Mouse (Mus musculus): ENCODE results near the gene Fam57b. TPM values are rescaled to one million over a fixed set of nuclear protein-coding genes. Genes with fewer than 3 reads are reported as not detected.
A peak's percentile ranks its signal among the peaks of the same experiment; 100 is the strongest.

Fam57b gene
- polyA plus RNA-seq, 1 experiment: 130 TPM

- peak in 1 of 2 experiments; percentile 34 for DNase-seq (ENCODE audit: extremely low spot score in 1 of 2, low spot score in 1 of 2)
These were observed 25.3 kb downstream of the Fam57b start for GRCm38 (mm10) chr7:126822741-126823140.

DNA sequence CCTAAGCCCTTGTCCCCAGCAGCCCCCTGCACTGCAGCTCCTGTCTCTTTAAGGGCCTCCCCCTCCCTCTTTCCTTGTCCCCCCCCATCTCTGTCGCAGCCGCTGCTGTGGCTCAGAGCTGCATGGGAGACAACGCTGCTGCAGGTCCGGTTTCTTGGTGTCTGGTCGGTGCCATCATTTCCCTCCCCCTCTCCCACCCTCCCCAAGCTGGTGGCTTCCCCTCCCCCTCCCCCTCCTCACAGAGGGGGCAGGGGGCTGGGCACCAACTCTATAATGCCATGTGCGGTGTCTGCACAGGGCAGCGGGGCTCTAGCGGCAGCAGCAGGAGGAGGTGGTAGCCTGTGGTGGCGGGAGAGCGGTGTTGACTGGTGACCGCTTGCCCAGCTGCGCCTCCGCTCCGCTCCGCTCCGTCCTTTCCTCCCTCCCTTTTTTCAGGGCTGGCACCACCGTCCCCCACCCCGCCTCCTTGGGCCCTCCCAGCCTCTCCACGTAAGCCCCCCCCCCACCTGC is 25.8 kb downstream of the Fam57b start:
- peak in 1 of 2 experiments; percentile 33 for DNase-seq (ENCODE audit: extremely low spot score in 1 of 2, low spot score in 1 of 2)

GRCm38 (mm10) chr7:126823940-126824339 is 26.5 kb downstream of the Fam57b start:
- no peak for DNase-seq (ENCODE audit: extremely low spot score in 1 of 2, low spot score in 1 of 2)

DNA sequence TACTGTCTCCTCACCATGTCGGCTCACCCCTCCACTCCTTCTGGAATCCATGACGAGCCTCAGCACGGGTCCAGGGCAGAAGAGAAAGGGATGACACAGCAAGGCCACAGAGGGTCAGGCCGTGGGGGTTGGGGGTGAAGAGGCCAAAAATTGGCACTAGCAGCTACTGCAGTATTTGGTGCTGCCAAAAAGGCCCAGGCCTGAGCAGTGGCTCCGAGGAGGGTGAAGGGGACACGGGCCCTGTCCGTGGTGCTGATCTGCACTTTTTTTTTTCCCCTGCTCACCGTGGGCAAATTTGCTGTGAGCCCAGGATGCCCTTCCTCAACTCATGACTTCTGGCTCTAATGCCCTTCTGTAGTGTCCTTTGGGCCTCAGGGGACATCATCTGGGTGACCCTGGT is 27.9 kb downstream of the Fam57b start:
- no peak for DNase-seq (ENCODE audit: extremely low spot score in 1 of 2, low spot score in 1 of 2)

DNA sequence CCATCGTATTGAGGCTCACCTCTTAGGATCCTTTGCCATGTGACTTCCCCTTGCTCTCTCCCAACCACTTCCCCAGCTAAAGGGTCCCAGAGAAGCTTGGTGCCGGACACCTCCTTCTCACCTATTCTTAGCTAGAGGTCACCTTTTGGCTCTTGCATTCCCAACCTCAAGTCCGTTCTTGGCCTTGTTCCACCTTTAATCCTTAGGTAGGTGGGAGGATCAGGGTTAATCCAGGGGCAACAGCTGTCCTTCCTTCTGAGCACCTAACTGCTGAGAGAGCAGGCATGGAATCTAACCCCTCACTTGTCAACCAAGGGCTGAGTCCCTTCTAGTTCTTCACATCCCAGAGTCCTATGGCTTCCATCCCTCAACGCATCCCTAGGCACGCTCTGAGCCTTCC is 28.5 kb downstream of the Fam57b start:
- DNase-seq (ENCODE audit: extremely low spot score in 1 of 2, low spot score in 1 of 2): no peak

DNA sequence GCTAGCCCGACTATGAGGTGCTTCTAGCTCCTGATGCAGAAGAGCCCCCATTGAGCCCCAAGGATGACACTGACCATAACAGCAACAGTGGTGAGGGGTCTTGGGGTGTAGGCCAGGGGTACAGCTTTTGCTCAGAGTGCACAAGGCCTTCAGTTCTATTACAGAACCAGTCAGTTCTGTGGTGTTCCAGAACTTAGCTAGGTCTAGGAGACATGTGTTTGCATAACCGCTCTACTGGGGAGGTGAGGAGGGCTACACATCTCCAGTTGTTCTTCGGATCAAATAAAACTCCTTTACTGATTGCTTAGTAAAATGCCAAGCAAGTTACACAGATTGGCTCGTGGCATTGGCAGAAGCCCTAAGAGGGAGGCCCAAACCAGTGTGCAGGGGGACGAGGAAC is 34.1 kb downstream of the Fam57b start, which contains the start of gene 4930451I11Rik:
4930451I11Rik (minus strand) TSS at position 101 of the 400 bp plus-strand sequence.
- DNase-seq (ENCODE audit: extremely low spot score in 1 of 2, low spot score in 1 of 2): no peak

- peak in 1 of 2 experiments; percentile 91 for DNase-seq (ENCODE audit: extremely low spot score in 1 of 2, low spot score in 1 of 2)
These were observed 34.6 kb downstream of the Fam57b start for GRCm38 (mm10) chr7:126832036-126832598.

DNA sequence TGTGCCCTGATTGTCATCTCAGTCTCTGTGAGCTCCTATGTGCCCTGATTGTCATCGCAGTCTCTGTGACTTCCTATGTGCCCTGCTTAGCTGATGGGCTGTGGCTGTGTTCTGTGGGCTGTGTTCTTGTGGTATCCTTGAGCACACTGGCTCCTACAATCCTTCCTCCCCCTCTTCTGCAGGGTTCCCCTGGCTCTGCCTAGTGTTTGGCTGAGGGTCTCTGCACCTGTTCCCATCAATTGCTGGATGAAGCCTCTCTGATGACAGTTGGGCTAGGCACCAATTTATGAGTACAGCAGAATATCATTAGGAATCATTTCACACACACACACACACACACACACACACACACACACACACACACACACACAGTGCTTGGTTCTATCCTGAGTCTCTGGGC is 35.8 kb downstream of the Fam57b start:
- no peak for DNase-seq (ENCODE audit: extremely low spot score in 1 of 2, low spot score in 1 of 2)

GRCm38 (mm10) chr7:126843276-126843675 is 45.8 kb downstream of the Fam57b start:
- no peak for DNase-seq (ENCODE audit: extremely low spot score in 1 of 2, low spot score in 1 of 2)

- DNase-seq (ENCODE audit: extremely low spot score in 1 of 2, low spot score in 1 of 2): no peak
These were observed 48.0 kb downstream of the Fam57b start for GRCm38 (mm10) chr7:126845516-126845915.

GRCm38 (mm10) chr7:126847116-126847420 is 49.6 kb downstream of the Fam57b start, which contains the start of gene Doc2a:
Gene Doc2a, plus strand, starts transcription at chr7:126847416.
- no peak for DNase-seq (ENCODE audit: extremely low spot score in 1 of 2, low spot score in 1 of 2)

- no peak for DNase-seq (ENCODE audit: extremely low spot score in 1 of 2, low spot score in 1 of 2)
These were observed 50.2 kb downstream of the Fam57b start for GRCm38 (mm10) chr7:126847421-126848398.

DNA sequence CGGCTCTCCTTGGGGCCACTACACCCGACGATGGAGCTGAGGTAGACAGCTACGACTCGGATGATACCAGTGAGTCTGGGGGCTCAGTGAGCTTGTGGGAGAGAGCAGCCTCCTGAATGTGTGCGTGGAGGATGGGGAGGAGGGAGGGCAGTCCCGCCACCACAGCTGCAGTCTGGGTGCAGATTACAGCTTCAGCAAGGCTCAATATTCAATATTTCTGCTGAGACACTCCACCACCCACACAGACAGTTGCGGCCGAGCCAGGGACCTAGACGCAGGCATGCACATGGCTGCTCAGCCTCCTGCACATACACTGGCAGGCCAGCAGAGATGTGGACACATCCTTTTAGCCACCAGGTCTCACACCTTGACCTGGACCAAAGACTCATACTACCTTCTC is 51.3 kb downstream of the Fam57b start:
- DNase-seq (ENCODE audit: extremely low spot score in 1 of 2, low spot score in 1 of 2): peak in 1 of 2 experiments; percentile 66

DNA sequence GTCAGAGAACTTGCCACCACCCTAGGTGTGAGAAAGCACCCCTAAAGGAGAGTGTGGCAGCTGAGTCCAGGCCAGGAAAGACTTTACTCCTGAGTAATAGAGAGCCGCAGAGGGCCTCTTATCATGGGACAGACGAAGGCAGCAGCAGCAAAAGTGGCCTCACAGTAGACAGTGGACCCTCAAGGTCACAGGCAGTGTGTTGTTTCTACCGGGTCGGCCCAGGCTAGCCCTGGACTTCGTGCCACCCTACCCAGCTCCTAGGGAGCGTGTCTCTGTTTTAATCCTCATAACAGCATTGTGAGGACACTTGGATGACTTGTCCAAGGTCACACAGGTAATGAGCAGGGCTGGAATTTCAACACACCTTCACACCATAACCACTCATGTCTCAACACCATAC is 52.7 kb downstream of the Fam57b start:
- DNase-seq (ENCODE audit: extremely low spot score in 1 of 2, low spot score in 1 of 2): no peak

DNA sequence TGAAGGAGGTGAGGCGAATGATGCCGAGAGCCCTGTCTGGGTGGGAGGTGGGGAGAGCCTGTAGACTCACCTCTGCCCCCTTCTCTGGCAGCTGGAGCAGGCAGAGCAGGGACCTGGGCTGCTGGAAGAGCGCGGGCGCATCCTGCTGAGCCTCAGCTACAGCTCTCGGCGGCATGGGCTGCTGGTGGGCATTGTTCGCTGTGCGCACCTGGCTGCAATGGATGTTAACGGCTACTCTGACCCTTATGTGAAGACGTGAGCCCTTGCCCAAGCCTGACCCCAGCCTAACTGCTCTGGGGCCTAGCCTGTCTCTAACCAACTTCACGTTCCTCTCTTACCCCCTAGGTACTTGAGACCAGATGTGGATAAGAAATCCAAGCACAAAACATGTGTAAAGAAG is 53.7 kb downstream of the Fam57b start:
- DNase-seq (ENCODE audit: extremely low spot score in 1 of 2, low spot score in 1 of 2): no peak

GRCm38 (mm10) chr7:126853454-126853853 is 56.0 kb downstream of the Fam57b start:
- no peak for DNase-seq (ENCODE audit: extremely low spot score in 1 of 2, low spot score in 1 of 2)

- DNase-seq (ENCODE audit: extremely low spot score in 1 of 2, low spot score in 1 of 2): no peak
These were observed 58.2 kb downstream of the Fam57b start for GRCm38 (mm10) chr7:126855641-126856040.

DNA sequence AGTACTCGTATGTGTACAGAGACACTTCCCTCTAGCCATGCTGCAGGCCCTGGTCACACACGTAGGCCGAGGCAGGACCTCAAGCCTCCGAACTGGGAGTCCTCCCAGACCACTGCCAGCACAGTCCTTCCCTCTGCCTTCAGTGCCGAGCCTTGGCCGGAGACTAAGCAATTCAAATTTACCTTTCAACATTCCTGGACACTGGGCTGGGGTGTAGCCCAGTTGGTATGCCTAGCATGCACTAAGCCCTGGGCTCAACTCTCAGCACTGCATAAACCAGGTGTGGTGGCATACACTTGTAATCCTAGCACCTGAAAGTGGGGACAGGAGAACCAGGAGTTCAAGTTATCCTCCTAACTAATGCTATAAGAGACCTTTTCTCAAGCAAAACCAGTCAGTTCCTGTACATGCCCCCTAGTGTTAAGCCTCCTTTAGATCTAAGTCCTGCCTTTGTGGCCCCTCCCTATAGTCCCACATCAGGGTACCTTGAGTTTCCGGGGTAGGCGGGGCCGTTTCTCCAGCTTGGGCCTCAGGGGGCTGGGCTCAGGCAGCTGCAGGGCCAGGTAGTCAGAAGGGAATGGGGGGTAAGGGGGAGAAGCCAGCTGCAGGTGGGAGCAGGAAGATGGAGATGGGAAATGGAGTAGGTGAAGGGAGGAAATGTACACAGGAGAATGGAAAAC is 59.4 kb downstream of the Fam57b start:
- DNase-seq (ENCODE audit: extremely low spot score in 1 of 2, low spot score in 1 of 2): no peak

DNA sequence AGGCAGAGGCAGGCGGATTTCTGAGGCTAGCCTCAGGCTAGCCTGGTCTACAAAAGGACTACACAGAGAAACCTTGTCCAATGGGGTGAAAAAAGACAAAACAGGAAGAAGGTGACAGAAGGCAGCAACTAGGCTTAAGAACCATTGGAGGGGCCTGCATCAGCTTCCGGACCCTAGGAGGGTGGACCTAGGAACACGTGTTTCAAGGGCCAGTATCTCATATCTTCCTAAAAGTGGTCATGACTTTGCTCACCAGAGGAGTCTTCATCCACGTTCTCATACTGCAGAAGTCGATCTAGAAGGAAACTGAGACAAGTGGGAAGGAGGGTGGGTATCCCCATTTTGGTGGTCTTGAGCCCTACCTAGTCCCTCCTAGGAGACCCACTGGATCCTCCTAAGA is 63.5 kb downstream of the Fam57b start:
- DNase-seq (ENCODE audit: extremely low spot score in 1 of 2, low spot score in 1 of 2): no peak

- peak; percentile 92 to 97 for DNase-seq (ENCODE audit: extremely low spot score in 1 of 2, low spot score in 1 of 2)
These were observed 64.1 kb downstream of the Fam57b start, which contains the start of gene Hirip3 for GRCm38 (mm10) chr7:126861429-126862130. Gene Hirip3, plus strand, starts transcription at chr7:126861972.
